28 mouse cellular contexts compared by ENCODE assay signal in genomic region chr10:78258142-78258675, GRCm38 (mm10). TPM values are rescaled to one million over a fixed set of nuclear protein-coding genes. Genes with fewer than 3 reads are reported as not detected.
DNase-seq lines count a peak whose midpoint lies in the region; ATAC-seq and TF ChIP-seq lines count a peak whose summit lies in the region.
"Had no signal": no experiment of that assay in that cellular context is flagged by ENCODE, and none has a peak within 500 bp of the region (broad histone marks: within the 10 kb centered on the region; RNA-seq: fewer than 3 reads in every experiment).

No protein-coding gene starts in this region.

- no peak overlapping the region for H3K27ac ChIP-seq in lung, postnatal 0 days (ENCODE audit: low read length)
- H3K27ac ChIP-seq in CH12.LX (ENCODE audit: insufficient read depth, low read depth) = peak overlapping the region; percentile 37; the same call in 1 of the 2 replicates
- H3K27ac ChIP-seq in small intestine, adult 2 months (ENCODE audit: insufficient read depth, low read depth, low read length) = peak overlapping the region; percentile 58; the same call in 1 of the 2 replicates
- no peak overlapping the region for H3K27ac ChIP-seq in hindbrain, embryonic 14.5 days
- H3K27ac ChIP-seq: embryonic facial prominence, embryonic 13.5 days; embryonic facial prominence, embryonic 15.5 days; forebrain, embryonic 10.5 days; forebrain, embryonic 12.5 days had no signal

- H3K36me3 ChIP-seq in lung, postnatal 0 days (ENCODE audit: insufficient read depth, low read length) = no peaks in the 10 kb centered on the region
- no peaks in the 10 kb centered on the region for H3K36me3 ChIP-seq in CH12.LX (replicated peaks in 1 of 2; ENCODE audit: control insufficient read depth in 1 of 2, insufficient read depth in 1 of 2, low read length in 1 of 2)
- H3K36me3 ChIP-seq in small intestine, adult 2 months (ENCODE audit: control insufficient read depth, insufficient read depth, low read length) = no peaks in the 10 kb centered on the region
- H3K36me3 ChIP-seq in hindbrain, embryonic 14.5 days (replicated peaks; ENCODE audit: control insufficient read depth, insufficient read depth) = no peaks in the 10 kb centered on the region
- H3K36me3 ChIP-seq: embryonic facial prominence, embryonic 13.5 days; embryonic facial prominence, embryonic 15.5 days; forebrain, embryonic 10.5 days; forebrain, embryonic 12.5 days had no signal

- peak; percentile 53 for DNase-seq in lung, postnatal 0 days (ENCODE audit: low spot score)
- no peak for DNase-seq in lung, postnatal 25 days (ENCODE audit: low spot score)
- DNase-seq in A20 (ENCODE audit: low read depth, low spot score) = peak; percentile 19
- peak; percentile 68 for DNase-seq in CH12.LX (ENCODE audit: extremely low read depth)
- no peak for DNase-seq in T-cell, adult 2 months (ENCODE audit: low spot score)
- DNase-seq in hindbrain, embryonic 14.5 days (ENCODE audit: low spot score) = no peak
- DNase-seq in spleen, postnatal 36 days (ENCODE audit: low spot score in 2 of 2) = no peak
- DNase-seq: adrenal gland, adult 8-10 months; adrenal gland, postnatal 14 days; adrenal gland, postnatal 36 days; B cell, adult 2 months; cerebellum, adult 11 months; cerebellum, adult 18-20 months; cerebellum, adult 8-10 months; cerebellum, adult 9-11 months; cerebellum, postnatal 14 days; cerebellum, postnatal 36 days; embryo, embryonic 11 days had no signal

- no peaks in the 10 kb centered on the region for H3K27me3 ChIP-seq in lung, postnatal 0 days (replicated peaks; ENCODE audit: insufficient read depth, low read length)
- peaks cover 2% of the 10 kb centered on the region for H3K27me3 ChIP-seq in CH12.LX (replicated peaks)
- H3K27me3 ChIP-seq in small intestine, adult 2 months (ENCODE audit: control insufficient read depth, insufficient read depth, low read length) = no peaks in the 10 kb centered on the region
- H3K27me3 ChIP-seq in hindbrain, embryonic 14.5 days (ENCODE audit: control insufficient read depth, insufficient read depth, low read length) = no peaks in the 10 kb centered on the region
- H3K27me3 ChIP-seq: embryonic facial prominence, embryonic 13.5 days; embryonic facial prominence, embryonic 15.5 days; forebrain, embryonic 12.5 days had no signal

- H3K4me3 ChIP-seq in lung, postnatal 0 days (ENCODE audit: low read depth, low read length) = no peak overlapping the region
- no peak overlapping the region for H3K4me3 ChIP-seq in CH12.LX (replicated peaks in 1 of 3; ENCODE audit: low read depth in 2 of 3, low read length in 2 of 3, poor library complexity in 1 of 3)
- H3K4me3 ChIP-seq in small intestine, adult 2 months (ENCODE audit: low read depth, low read length) = 0 out of 2 replicates have a peak overlapping the region, but pooled peaks have one; percentile 4
- no peak overlapping the region for H3K4me3 ChIP-seq in hindbrain, embryonic 14.5 days (replicated peaks; ENCODE audit: low read length)
- H3K4me3 ChIP-seq: embryonic facial prominence, embryonic 13.5 days; embryonic facial prominence, embryonic 15.5 days; erythroblast, embryonic 14.5 days; forebrain, embryonic 10.5 days; forebrain, embryonic 12.5 days had no signal

- TF ChIP-seq POLR2A in CH12.LX (IDR thresholded peaks at IDR 0.05; ENCODE audit: low read depth, low read length) = peak; percentile 30; the same call in 1 of the 2 replicates
- TF ChIP-seq POLR2A in small intestine, adult 2 months (IDR thresholded peaks at IDR 0.05; ENCODE audit: low read depth, low read length) = no peak

- no peaks in the 10 kb centered on the region for H3K4me1 ChIP-seq in lung, postnatal 0 days (ENCODE audit: insufficient read depth, low read depth, low read length)
- H3K4me1 ChIP-seq in CH12.LX (ENCODE audit: control insufficient read depth in 1 of 2, insufficient read depth in 2 of 2) = peaks cover 26 to 38% of the 10 kb centered on the region in 2 experiments
- peaks cover 18% of the 10 kb centered on the region; the same call in 1 of the 2 replicates for H3K4me1 ChIP-seq in small intestine, adult 2 months (ENCODE audit: control insufficient read depth, insufficient read depth, insufficient read length, low read length)
- no peaks in the 10 kb centered on the region for H3K4me1 ChIP-seq in hindbrain, embryonic 14.5 days (replicated peaks; ENCODE audit: control insufficient read depth, insufficient read depth, low read length)
- H3K4me1 ChIP-seq: forebrain, embryonic 10.5 days; forebrain, embryonic 12.5 days had no signal

- no peak overlapping the region for H3K4me2 ChIP-seq in lung, postnatal 0 days (replicated peaks; ENCODE audit: low read depth, low read length)
- peak overlapping the region; percentile 90 for H3K4me2 ChIP-seq in CH12.LX (ENCODE audit: insufficient read depth, low read depth, poor library complexity, severe bottlenecking)
- H3K4me2 ChIP-seq in hindbrain, embryonic 14.5 days (replicated peaks) = no peak overlapping the region
- H3K4me2 ChIP-seq: embryonic facial prominence, embryonic 13.5 days; embryonic facial prominence, embryonic 15.5 days; forebrain, embryonic 12.5 days had no signal

- ATAC-seq in lung, postnatal 0 days = peak; percentile 53; the same call in 1 of the 2 replicates
- no peak for ATAC-seq in hindbrain, embryonic 14.5 days (ENCODE audit: low FRiP score)
- ATAC-seq: activated CD4-positive, CD25-positive, alpha-beta regulatory T cell, adult 4 months; CD4-positive, CD25-positive, alpha-beta regulatory T cell, adult 4 months; forebrain, embryonic 14.5 days; forebrain, embryonic 16.5 days had no signal

- H3K9me3 ChIP-seq in lung, postnatal 0 days (ENCODE audit: low read length) = no peaks in the 10 kb centered on the region
- H3K9me3 ChIP-seq in CH12.LX (replicated peaks; ENCODE audit: low read length) = peaks cover 20% of the 10 kb centered on the region
- H3K9me3 ChIP-seq in hindbrain, embryonic 14.5 days (ENCODE audit: control insufficient read depth, low read length) = no peaks in the 10 kb centered on the region
- H3K9me3 ChIP-seq: embryonic facial prominence, embryonic 13.5 days; embryonic facial prominence, embryonic 15.5 days; forebrain, embryonic 10.5 days; forebrain, embryonic 12.5 days had no signal

- WGBS in lung, postnatal 0 days = 58% methylated on average over 6 of the region's 6 CpGs
- 20% methylated on average over 6 of the region's 6 CpGs for WGBS in small intestine, adult 2 months
- 83% methylated on average over 6 of the region's 6 CpGs for WGBS in hindbrain, embryonic 14.5 days

- TF ChIP-seq EP300 in lung, postnatal 0 days (IDR thresholded peaks at IDR 0.05) = no peak
- peak; percentile 91 for TF ChIP-seq EP300 in CH12.LX (IDR thresholded peaks at IDR 0.05; ENCODE audit: low read length)

- no peak overlapping the region for H3K9ac ChIP-seq in lung, postnatal 0 days (replicated peaks; ENCODE audit: low read depth)
- peak overlapping the region; percentile 34; the same call in 1 of the 2 replicates for H3K9ac ChIP-seq in CH12.LX (ENCODE audit: insufficient read depth, low read depth)
- no peak overlapping the region for H3K9ac ChIP-seq in hindbrain, embryonic 14.5 days
- H3K9ac ChIP-seq: embryonic facial prominence, embryonic 13.5 days; embryonic facial prominence, embryonic 15.5 days; forebrain, embryonic 12.5 days had no signal

- in situ Hi-C loops in CH12.LX (cut with MboI; ENCODE audit: low pct_ligation_motif_present, low pct_unique_long_range_greater_than_20kb, low sequenced_read_pairs) = no loop called here

- no peak for TF ChIP-seq RAD21 in CH12.LX (IDR thresholded peaks at IDR 0.05; ENCODE audit: low read depth, low read length)

- no peaks in the 10 kb centered on the region for H3K79me2 ChIP-seq in CH12.LX (replicated peaks; ENCODE audit: control insufficient read depth, extremely low read depth, insufficient read depth, poor library complexity, severe bottlenecking)

- TF ChIP-seq CTCF in lung, postnatal 0 days (IDR thresholded peaks at IDR 0.05) = no peak
- TF ChIP-seq CTCF in CH12.LX (conservative IDR thresholded peaks at IDR 0.05 in 1 of 2, IDR thresholded peaks at IDR 0.05 in 1 of 2; ENCODE audit: low read depth in 2 of 2, low read length in 2 of 2) = no peak
- TF ChIP-seq CTCF in small intestine, adult 2 months (IDR thresholded peaks at IDR 0.05; ENCODE audit: extremely low read depth, insufficient read length, insufficient replicate concordance, low read depth, low read length) = no peak

- dilution Hi-C loops in CH12.LX (cut with MboI; ENCODE audit: extremely low pct_ligation_motif_present, extremely low pct_unique_long_range_greater_than_20kb, low sequenced_read_pairs) = no loop called here

TF ChIP-seq in CH12.LX, 34 proteins besides CTCF, POLR2A, EP300 and RAD21 (continues in another document):
- TF ChIP-seq USF2 (conservative IDR thresholded peaks at IDR 0.05; ENCODE audit: low read depth, low read length) (no peak), KAT2A (IDR thresholded peaks at IDR 0.05; ENCODE audit: insufficient replicate concordance, low read length) (0 out of 2 replicates have a peak, but pooled peaks have one; percentile 45), MEF2A (IDR thresholded peaks at IDR 0.05; ENCODE audit: borderline replicate concordance, low read depth, low read length) (peak; percentile 87), HCFC1 (IDR thresholded peaks at IDR 0.05; ENCODE audit: low read depth, low read length) (peak; percentile 40; the same call in 1 of the 2 replicates), TCF12 (IDR thresholded peaks at IDR 0.05; ENCODE audit: low read depth, low read length) (peak; percentile 99), ELF1 (IDR thresholded peaks at IDR 0.05; ENCODE audit: low read depth, low read length) (peak; percentile 30; the same call in 1 of the 2 replicates), ZMIZ1 (IDR thresholded peaks at IDR 0.05; ENCODE audit: low read depth, low read length) (peak; percentile 63; the same call in 1 of the 2 replicates), BHLHE40 (IDR thresholded peaks at IDR 0.05; ENCODE audit: low read depth, low read length) (peak; percentile 85), RCOR1 (conservative IDR thresholded peaks at IDR 0.05; ENCODE audit: low read depth, low read length) (peak; percentile 93; the same call in 1 of the 2 replicates), ZC3H11A (IDR thresholded peaks at IDR 0.05; ENCODE audit: low read depth, low read length) (no peak), NELFE (IDR thresholded peaks at IDR 0.05; ENCODE audit: low read depth, low read length) (peak; percentile 53; the same call in 1 of the 2 replicates), MXI1 (IDR thresholded peaks at IDR 0.05; ENCODE audit: low read depth, low read length) (peak; percentile 66), UBTF (IDR thresholded peaks at IDR 0.05; ENCODE audit: low read depth, low read length) (0 out of 2 replicates have a peak, but pooled peaks have one; percentile 8), IRF4 (IDR thresholded peaks at IDR 0.05; ENCODE audit: low read depth, low read length) (peak; percentile 95)

RNA-seq across cellular contexts. Expression of gene Trappc10, which starts 13.8 kb away (rescaled TPM):
- 19.2 and 19.9 TPM in 2 replicates for polyA plus RNA-seq in lung, postnatal 0 days (2015; fragmentation: Nextera tagmentation; extraction: Ambion mirVana)
- total RNA-seq in CH12.LX (2012; rRNA removed) (22.1 and 23.4 TPM in 2 replicates), CH12.LX (2014; rRNA removed) (24.7 and 26.5 TPM in 2 replicates)
- polyA plus RNA-seq in CH12.LX (2012; ENCODE audit: insufficient read length, low read depth) = 21.2 and 26.7 TPM in 2 replicates
- polyA plus RNA-seq in small intestine, adult 2 months (2012; rRNA removed) = 35.1 and 69.9 TPM in 2 replicates
- 35.5 and 39.7 TPM in 2 replicates for polyA plus RNA-seq in hindbrain, embryonic 14.5 days (2014; fragmentation: Nextera tagmentation; extraction: Ambion mirVana)

Comparison
In these comparisons a context has a peak if more than half of its experiments do, and no peak if none do; other contexts are left out.
1. DNase-seq: peak in lung, postnatal 0 days (single experiment), A20 (single experiment) and CH12.LX (single experiment); none in lung, postnatal 25 days (single experiment), T-cell, adult 2 months (single experiment), hindbrain, embryonic 14.5 days (single experiment) and spleen, postnatal 36 days (0 of 2).
2. H3K27ac ChIP-seq: peak in CH12.LX (single experiment) and small intestine, adult 2 months (single experiment); none in lung, postnatal 0 days (single experiment) and hindbrain, embryonic 14.5 days (single experiment).